Mouse (Mus musculus) cerebellum, adult 8-10 months (tissue): Measurements from ENCODE around the gene Gm20431.
A peak's percentile ranks its signal among the peaks of the same experiment; 100 is the strongest.

Experiments
- DNase-seq: peaks from one replicate; pipeline ENCODE4 v3.0.0; 2022

Gm20431 gene

DNA sequence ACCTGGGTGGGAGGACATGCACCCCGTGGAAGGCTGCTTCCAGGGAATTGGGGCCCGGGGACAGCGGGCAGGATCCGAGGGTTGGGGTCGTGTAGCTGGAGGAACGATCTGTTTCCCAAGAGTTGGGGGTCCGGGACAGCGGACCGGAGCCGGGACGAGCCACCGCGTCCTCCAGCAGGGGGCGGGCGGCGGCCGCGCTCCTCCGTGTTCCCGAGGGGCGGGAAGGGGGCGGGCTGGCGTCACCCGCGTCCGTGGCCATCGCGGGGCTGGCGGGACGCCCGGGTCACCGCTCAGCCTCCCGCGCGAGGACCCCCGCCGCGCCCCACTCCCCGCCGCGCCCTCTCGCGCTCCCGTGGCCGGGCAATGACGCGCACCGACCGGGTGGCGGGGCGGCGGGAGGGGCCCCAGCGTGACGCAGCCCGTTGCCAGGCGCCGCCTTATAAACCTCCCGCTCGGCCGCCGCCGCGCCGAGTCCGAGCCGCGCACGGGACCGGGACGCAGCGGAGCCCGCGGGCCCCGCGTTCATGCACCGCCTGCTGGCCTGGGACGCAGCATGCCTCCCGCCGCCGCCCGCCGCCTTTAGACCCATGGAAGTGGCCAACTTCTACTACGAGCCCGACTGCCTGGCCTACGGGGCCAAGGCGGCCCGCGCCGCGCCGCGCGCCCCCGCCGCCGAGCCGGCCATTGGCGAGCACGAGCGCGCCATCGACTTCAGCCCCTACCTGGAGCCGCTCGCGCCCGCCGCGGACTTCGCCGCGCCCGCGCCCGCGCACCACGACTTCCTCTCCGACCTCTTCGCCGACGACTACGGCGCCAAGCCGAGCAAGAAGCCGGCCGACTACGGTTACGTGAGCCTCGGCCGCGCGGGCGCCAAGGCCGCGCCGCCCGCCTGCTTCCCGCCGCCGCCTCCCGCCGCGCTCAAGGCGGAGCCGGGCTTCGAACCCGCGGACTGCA, 27.5 kb upstream of the Gm20431 start, which contains the start of gene Cebpb:
Gene Cebpb (plus strand): TSS at position 418 of the 954 bp plus-strand sequence.
- DNase-seq, result peak; percentile 63

GRCm38 (mm10) chr2:167688126-167688497, 26.8 kb upstream of the Gm20431 start:
- no peak for DNase-seq

GRCm38 (mm10) chr2:167687651-167688101, 26.4 kb upstream of the Gm20431 start:
- DNase-seq, result no peak

GRCm38 (mm10) chr2:167687250-167687586, 25.9 kb upstream of the Gm20431 start:
- DNase-seq, result no peak

DNA sequence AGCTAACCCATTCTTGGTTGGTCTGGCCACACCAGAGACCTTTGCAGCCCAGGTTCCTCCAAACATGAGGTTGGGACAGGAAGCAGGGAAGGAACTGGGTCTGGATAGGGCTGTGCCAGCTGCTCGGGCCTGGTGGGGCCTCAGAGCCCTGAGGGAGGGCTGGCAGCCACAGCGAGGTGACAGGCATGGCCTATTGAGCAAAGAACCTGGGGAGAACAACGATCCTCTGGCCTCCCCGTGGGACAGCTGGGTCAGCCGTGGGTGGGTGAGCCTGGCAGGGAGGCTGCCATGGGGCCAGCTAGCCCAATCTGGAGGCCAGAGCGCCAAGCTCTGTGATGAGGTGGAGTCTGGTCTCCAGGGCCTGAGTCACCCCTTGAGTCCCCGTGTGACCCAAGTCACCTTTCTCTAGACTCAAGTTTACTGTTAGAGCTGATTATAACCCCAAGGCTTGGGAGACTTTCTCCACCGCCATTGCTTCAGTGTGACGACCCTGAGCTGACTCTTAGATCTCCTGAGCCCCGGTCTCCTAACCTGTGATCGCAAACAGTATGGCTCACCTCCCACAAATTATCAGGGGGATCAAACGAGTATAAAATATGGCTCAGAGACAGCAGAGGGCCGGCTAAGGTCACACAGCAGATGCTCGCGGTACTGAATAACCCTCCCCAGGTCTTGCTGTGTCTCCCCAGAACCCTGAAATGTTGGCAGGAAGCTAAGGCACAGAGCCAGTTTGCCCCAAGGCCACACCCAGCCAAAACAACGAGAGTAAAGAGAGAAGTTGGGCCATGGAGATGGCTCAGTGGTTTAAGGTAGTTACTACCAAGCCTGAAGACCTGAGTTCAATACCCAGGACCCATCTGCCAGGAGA, 25.3 kb upstream of the Gm20431 start:
- no peak for DNase-seq

GRCm38 (mm10) chr2:167685865-167686264, 24.6 kb upstream of the Gm20431 start:
- no peak for DNase-seq

- peak; percentile 95 for DNase-seq
Measured at GRCm38 (mm10) chr2:167685137-167685536, 23.8 kb upstream of the Gm20431 start.

GRCm38 (mm10) chr2:167683721-167684120, 22.4 kb upstream of the Gm20431 start:
- DNase-seq, result no peak

GRCm38 (mm10) chr2:167680657-167681056, 19.4 kb upstream of the Gm20431 start:
- peak; percentile 24 for DNase-seq

- DNase-seq, result peak; percentile 73
Measured at GRCm38 (mm10) chr2:167679902-167680430, 18.7 kb upstream of the Gm20431 start.

- DNase-seq, result no peak
Measured at GRCm38 (mm10) chr2:167678600-167678999, 17.3 kb upstream of the Gm20431 start.

DNA sequence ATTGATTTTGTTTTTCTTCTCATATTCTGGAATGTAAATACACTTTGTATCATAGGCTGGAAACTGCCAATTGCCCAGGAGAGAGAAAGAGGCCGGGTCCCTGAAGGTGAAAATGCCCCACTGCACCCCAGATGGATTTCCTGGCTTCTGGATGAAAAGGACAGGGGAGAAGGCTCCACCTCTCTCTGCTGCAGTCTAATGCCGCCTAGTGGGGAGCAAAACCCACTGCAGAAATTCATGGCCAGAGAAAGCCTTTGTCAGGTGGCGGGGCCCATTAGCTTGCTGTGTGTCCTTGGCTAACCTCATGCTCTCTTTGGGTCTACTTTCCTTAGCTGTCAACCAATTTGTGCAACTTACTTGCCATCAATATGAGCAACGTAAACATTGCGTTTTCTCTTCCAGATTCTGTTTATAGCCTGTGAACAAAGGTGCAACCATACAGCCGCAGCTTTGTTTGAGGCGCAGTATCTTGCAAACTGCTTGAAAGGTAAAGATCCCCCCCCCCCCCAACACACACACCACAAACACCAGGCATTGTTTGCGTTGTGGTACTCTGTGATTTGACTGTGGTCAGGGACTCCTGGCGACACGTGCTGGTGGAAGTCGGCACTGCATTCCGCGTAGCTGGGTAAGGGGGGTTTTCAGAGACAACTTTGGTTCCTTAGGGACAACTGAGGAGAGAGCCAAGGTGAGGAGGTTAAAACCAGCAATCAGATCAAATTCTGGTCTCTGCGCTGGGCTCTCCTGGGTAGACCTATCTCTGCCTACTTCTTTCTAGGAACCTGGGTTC, 14.0 kb upstream of the Gm20431 start:
- DNase-seq, result no peak

GRCm38 (mm10) chr2:167672212-167672685, 11.0 kb upstream of the Gm20431 start:
- DNase-seq, result no peak

- DNase-seq, result no peak
Measured at GRCm38 (mm10) chr2:167671101-167671633, 9.9 kb upstream of the Gm20431 start.

DNA sequence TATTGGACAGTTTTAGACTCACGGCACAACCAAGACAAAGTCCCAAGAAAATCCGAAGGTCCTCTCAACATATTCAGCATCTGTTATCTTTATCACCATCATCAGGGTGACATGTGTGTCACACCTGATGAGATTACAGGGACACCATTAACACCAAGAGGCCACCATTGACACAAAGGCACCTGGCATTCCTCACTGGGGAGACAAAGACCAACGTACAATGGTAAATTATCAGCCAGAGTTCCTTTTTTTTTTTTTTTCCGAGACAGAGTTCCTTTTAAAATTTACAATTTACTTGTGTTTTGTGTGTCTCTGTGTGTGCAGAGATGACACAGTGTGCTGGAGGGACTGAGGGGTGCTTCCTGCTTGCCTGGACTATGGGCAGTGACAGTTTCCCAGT, 8.1 kb upstream of the Gm20431 start:
- no peak for DNase-seq

DNA sequence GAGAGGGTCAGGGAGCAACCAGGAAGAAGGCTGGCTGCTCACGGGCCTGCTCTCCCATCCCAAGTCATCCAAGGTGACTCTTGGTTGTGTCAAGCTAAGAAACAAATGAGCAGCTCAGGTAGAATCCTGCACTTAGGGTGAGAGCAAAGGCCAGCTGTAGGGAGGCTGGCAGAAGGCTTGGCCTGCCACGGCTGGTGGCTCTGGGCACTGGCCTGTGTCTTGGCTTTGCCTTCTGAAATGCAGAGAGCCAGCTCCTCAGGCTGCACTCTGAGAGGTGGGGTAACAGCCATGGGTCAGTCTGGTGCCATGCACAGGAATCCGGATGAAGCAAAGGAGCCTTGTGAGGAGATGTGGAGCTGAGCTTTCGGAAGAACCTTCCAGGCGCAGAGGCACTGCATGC, 7.1 kb upstream of the Gm20431 start:
- DNase-seq, result no peak

- no peak for DNase-seq
Measured at GRCm38 (mm10) chr2:167665972-167666713, 4.8 kb upstream of the Gm20431 start.

DNA sequence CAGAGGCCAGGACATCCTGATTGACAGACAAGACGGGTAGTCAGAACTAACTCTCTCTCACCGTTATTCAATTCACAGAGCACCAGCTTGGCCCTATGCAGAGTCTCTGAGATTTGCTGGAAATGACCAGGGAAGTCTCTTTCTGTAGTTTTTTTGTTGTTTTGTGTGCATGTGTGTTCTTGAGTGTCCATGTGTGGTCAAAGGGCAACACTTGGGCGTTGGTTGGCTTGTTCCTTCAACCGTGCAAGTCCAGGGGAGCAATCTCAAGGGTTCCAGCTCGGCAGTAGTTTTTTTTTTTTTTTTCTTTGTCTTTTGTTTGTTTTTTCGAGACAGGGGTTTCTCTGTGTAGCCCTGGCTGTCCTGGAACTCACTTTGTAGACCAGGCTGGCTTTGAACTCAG, 1.4 kb upstream of the Gm20431 start:
- DNase-seq, result no peak

GRCm38 (mm10) chr2:167660611-167660971, 705 bp downstream of the Gm20431 start:
- no peak for DNase-seq

GRCm38 (mm10) chr2:167659847-167660610, 1.3 kb downstream of the Gm20431 start:
- no peak for DNase-seq
